Mouse (Mus musculus) embryonic facial prominence, embryonic 13.5 days (tissue): Measurements from ENCODE around the gene Plekhf1. TPM values are rescaled to one million over a fixed set of nuclear protein-coding genes. Genes with fewer than 3 reads are reported as not detected.

Experiments used
- ATAC-seq: fragments of 200-750 bp; cut with Nextera tagmentation; 2 replicates; pipeline ENCODE4 v1.8.0; 2017; ENCODE audit warnings: low read depth; ENCODE audit not compliant: insufficient number of reproducible peaks, insufficient read depth, low FRiP score, low TSS enrichment
- H3K27ac ChIP-seq: fragments of 300-500 bp; sonication (generic); 2 replicates; pipeline ENCODE4 v1.5.1; 2015; ENCODE audit warnings: moderate library complexity, mild to moderate bottlenecking, inconsistent platforms
- H3K27me3 ChIP-seq: fragments of 300-500 bp; sonication (generic); 2 replicates; pipeline ENCODE4 v1.6.1; 2015; ENCODE audit warnings: mild to moderate bottlenecking, inconsistent platforms
- H3K36me3 ChIP-seq: fragments of 300-500 bp; sonication (generic); 2 replicates; pipeline ENCODE4 v1.6.1; 2015; ENCODE audit warnings: mild to moderate bottlenecking, inconsistent platforms
- H3K4me1 ChIP-seq: fragments of 300-500 bp; sonication (generic); 2 replicates; pipeline ENCODE4 v1.6.1; 2015; ENCODE audit warnings: inconsistent platforms
- H3K4me2 ChIP-seq: fragments of 300-500 bp; sonication (generic); 2 replicates; pipeline ENCODE4 v1.6.1; 2015; ENCODE audit warnings: moderate library complexity, mild to moderate bottlenecking, inconsistent platforms
- H3K4me3 ChIP-seq: fragments of 300-500 bp; sonication (generic); 2 replicates; pipeline ENCODE4 v1.5.1; 2015; ENCODE audit warnings: mild to moderate bottlenecking, inconsistent platforms
- H3K9ac ChIP-seq: fragments of 300-500 bp; sonication (generic); 2 replicates; pipeline ENCODE4 v1.6.1; 2015; ENCODE audit warnings: mild to moderate bottlenecking, inconsistent platforms
- H3K9me3 ChIP-seq: fragments of 300-500 bp; sonication (generic); 2 replicates; pipeline ENCODE4 v1.6.1; 2016; ENCODE audit warnings: inconsistent platforms
- WGBS: fragments of 180-500 bp; shearing (Covaris S2); methylation state at CpG from one replicate; pipeline ENCODE4 v1.1.7; 2015; ENCODE audit warnings: mixed read lengths; 5-methylcytosine and 5-hydroxymethylcytosine counted together
- polyA plus RNA-seq: library from polyadenylated mRNA; unstranded; fragments of >200 nt; fragmentation: Nextera tagmentation; extraction: Ambion mirVana; gene quantifications from 2 replicates; pipeline ENCODE4 v1.2.1, GENCODE M21; 2015

Gene Plekhf1
- polyA plus RNA-seq, 1 experiment from 2014 or later, result 3.9 TPM

GRCm38 (mm10) chr7:38200606-38201289 lies 27.1 kb downstream of the Plekhf1 start:
- peak; percentile 37; the same call in 1 of the 2 replicates for ATAC-seq
- Histone ChIP-seq H3K9me3 (no peaks in the 10 kb centered on the region), H3K9ac (0 out of 2 replicates have a peak overlapping the region, but pooled peaks have one; percentile 40), H3K4me3 (peak overlapping the region; percentile 24), H3K4me2 (peak overlapping the region; percentile 55), H3K27me3 (no peaks in the 10 kb centered on the region), H3K36me3 (peaks cover 12% of the 10 kb centered on the region), H3K4me1 (peaks cover 5% of the 10 kb centered on the region; the same call in 1 of the 2 replicates), H3K27ac (no peak overlapping the region)
- WGBS, result 3% methylated on average over 28 of the region's 28 CpGs

- ATAC-seq, result no peak
- 65% methylated on average over 8 of the region's 8 CpGs for WGBS
- Histone ChIP-seq H3K36me3 (peaks cover 17% of the 10 kb centered on the region), H3K9ac (no peak overlapping the region), H3K9me3 (no peaks in the 10 kb centered on the region), H3K27ac (no peak overlapping the region), H3K4me2 (peak overlapping the region; percentile 55), H3K27me3 (no peaks in the 10 kb centered on the region), H3K4me3 (no peak overlapping the region), H3K4me1 (peaks cover 5% of the 10 kb centered on the region; the same call in 1 of the 2 replicates)
Observed at GRCm38 (mm10) chr7:38199907-38200605, 27.8 kb downstream of the Plekhf1 start.

GRCm38 (mm10) chr7:38191571-38191970 lies 36.2 kb downstream of the Plekhf1 start:
- 41% methylated on average over 10 of the region's 10 CpGs for WGBS

GRCm38 (mm10) chr7:38191146-38191545 lies 36.7 kb downstream of the Plekhf1 start:
- no peak overlapping the region for H3K4me2 ChIP-seq
- no peaks in the 10 kb centered on the region for H3K4me1 ChIP-seq
- no peak overlapping the region for H3K9ac ChIP-seq
- H3K9me3 ChIP-seq, result no peaks in the 10 kb centered on the region
- no peak overlapping the region for H3K4me3 ChIP-seq
- H3K27ac ChIP-seq, result no peak overlapping the region
- H3K36me3 ChIP-seq, result peaks cover 37% of the 10 kb centered on the region
- H3K27me3 ChIP-seq, result no peaks in the 10 kb centered on the region
- WGBS, result 59% methylated on average over 8 of the region's 8 CpGs
- ATAC-seq, result no peak

More at GRCm38 (mm10) chr7:38191571-38191970, 36.2 kb downstream of the Plekhf1 start:
- Histone ChIP-seq H3K9ac (no peak overlapping the region), H3K4me1 (no peaks in the 10 kb centered on the region), H3K4me2 (no peak overlapping the region), H3K9me3 (no peaks in the 10 kb centered on the region), H3K27ac (no peak overlapping the region), H3K36me3 (peaks cover 41% of the 10 kb centered on the region), H3K4me3 (no peak overlapping the region), H3K27me3 (no peaks in the 10 kb centered on the region)
- 0 out of 2 replicates have a peak, but pooled peaks have one; percentile 22 for ATAC-seq

- H3K27me3 ChIP-seq, result no peaks in the 10 kb centered on the region
- 84% methylated on average over 8 of the region's 8 CpGs for WGBS
- no peaks in the 10 kb centered on the region for H3K4me1 ChIP-seq
- peaks cover 30% of the 10 kb centered on the region for H3K36me3 ChIP-seq
- no peak overlapping the region for H3K4me3 ChIP-seq
- H3K4me2 ChIP-seq, result no peak overlapping the region
- ATAC-seq, result no peak
- no peaks in the 10 kb centered on the region for H3K9me3 ChIP-seq
- H3K9ac ChIP-seq, result no peak overlapping the region
- no peak overlapping the region for H3K27ac ChIP-seq
Observed at GRCm38 (mm10) chr7:38190056-38190835, 37.6 kb downstream of the Plekhf1 start.

GRCm38 (mm10) chr7:38189136-38189982 lies 38.5 kb downstream of the Plekhf1 start:
- ATAC-seq, result no peak
- peaks cover 21% of the 10 kb centered on the region for H3K36me3 ChIP-seq
- H3K4me2 ChIP-seq, result no peak overlapping the region
- no peak overlapping the region for H3K4me3 ChIP-seq
- no peak overlapping the region for H3K9ac ChIP-seq
- no peak overlapping the region for H3K27ac ChIP-seq
- H3K4me1 ChIP-seq, result peaks cover 5% of the 10 kb centered on the region
- no peaks in the 10 kb centered on the region for H3K27me3 ChIP-seq
- no peaks in the 10 kb centered on the region for H3K9me3 ChIP-seq
- WGBS, result 68% methylated on average over 15 of the region's 15 CpGs

GRCm38 (mm10) chr7:38188281-38189075 lies 39.3 kb downstream of the Plekhf1 start:
- ATAC-seq, result no peak
- no peak overlapping the region for H3K4me2 ChIP-seq
- H3K4me3 ChIP-seq, result no peak overlapping the region
- no peaks in the 10 kb centered on the region for H3K27me3 ChIP-seq
- WGBS, result 89% methylated on average over 8 of the region's 8 CpGs
- H3K9me3 ChIP-seq, result no peaks in the 10 kb centered on the region
- no peak overlapping the region for H3K27ac ChIP-seq
- no peak overlapping the region for H3K9ac ChIP-seq
- peaks cover 9% of the 10 kb centered on the region for H3K4me1 ChIP-seq
- H3K36me3 ChIP-seq, result peaks cover 20% of the 10 kb centered on the region

- 69% methylated on average over 4 of the region's 4 CpGs for WGBS
- H3K4me2 ChIP-seq, result no peak overlapping the region
- H3K4me1 ChIP-seq, result peaks cover 15% of the 10 kb centered on the region
- peaks cover 20% of the 10 kb centered on the region for H3K36me3 ChIP-seq
- H3K9me3 ChIP-seq, result no peaks in the 10 kb centered on the region
- H3K4me3 ChIP-seq, result no peak overlapping the region
- H3K9ac ChIP-seq, result no peak overlapping the region
- H3K27me3 ChIP-seq, result no peaks in the 10 kb centered on the region
- ATAC-seq, result no peak
- H3K27ac ChIP-seq, result no peak overlapping the region
Observed at GRCm38 (mm10) chr7:38187796-38188195, 40.0 kb downstream of the Plekhf1 start.

- no peak overlapping the region for H3K9ac ChIP-seq
- peaks cover 20% of the 10 kb centered on the region for H3K36me3 ChIP-seq
- WGBS, result 73% methylated on average over 4 of the region's 4 CpGs
- no peaks in the 10 kb centered on the region for H3K27me3 ChIP-seq
- H3K4me2 ChIP-seq, result no peak overlapping the region
- ATAC-seq, result no peak
- H3K4me3 ChIP-seq, result no peak overlapping the region
- no peak overlapping the region for H3K27ac ChIP-seq
- H3K4me1 ChIP-seq, result peaks cover 17% of the 10 kb centered on the region
- H3K9me3 ChIP-seq, result no peaks in the 10 kb centered on the region
Observed at GRCm38 (mm10) chr7:38186861-38187260, 41.0 kb downstream of the Plekhf1 start.

- H3K9ac ChIP-seq, result peak overlapping the region; percentile 84; the same call in 1 of the 2 replicates
- peaks cover 17% of the 10 kb centered on the region for H3K4me1 ChIP-seq
- no peak for ATAC-seq
- no peaks in the 10 kb centered on the region for H3K27me3 ChIP-seq
- no peak overlapping the region for H3K27ac ChIP-seq
- H3K9me3 ChIP-seq, result no peaks in the 10 kb centered on the region
- H3K36me3 ChIP-seq, result peaks cover 11% of the 10 kb centered on the region
- peak overlapping the region; percentile 93; the same call in 1 of the 2 replicates for H3K4me2 ChIP-seq
- H3K4me3 ChIP-seq, result no peak overlapping the region
- 86% methylated on average over 6 of the region's 6 CpGs for WGBS
Observed at GRCm38 (mm10) chr7:38184786-38185185, 43.0 kb downstream of the Plekhf1 start.
